Mouse (Mus musculus) G1E-ER4 (cell line): ENCODE results near the gene Trim15. TPM values are rescaled to one million over a fixed set of nuclear protein-coding genes. Genes with fewer than 3 reads are reported as not detected.
A peak's percentile ranks its signal among the peaks of the same experiment; 100 is the strongest.

Experiments used
- GATA1 ChIP-seq: IDR thresholded peaks from one replicate; pipeline ENCODE4 v1.8.0; 2012; ENCODE audit warnings: low read length, inconsistent platforms
- polyA plus RNA-seq: library from polyadenylated mRNA; stranded (reverse); fragments of >175 nt; gene quantifications from 2 replicates; pipeline ENCODE4 v1.2.3, GENCODE M21; 2012

Gene Trim15
- polyA plus RNA-seq, 1 experiment: not detected

DNA sequence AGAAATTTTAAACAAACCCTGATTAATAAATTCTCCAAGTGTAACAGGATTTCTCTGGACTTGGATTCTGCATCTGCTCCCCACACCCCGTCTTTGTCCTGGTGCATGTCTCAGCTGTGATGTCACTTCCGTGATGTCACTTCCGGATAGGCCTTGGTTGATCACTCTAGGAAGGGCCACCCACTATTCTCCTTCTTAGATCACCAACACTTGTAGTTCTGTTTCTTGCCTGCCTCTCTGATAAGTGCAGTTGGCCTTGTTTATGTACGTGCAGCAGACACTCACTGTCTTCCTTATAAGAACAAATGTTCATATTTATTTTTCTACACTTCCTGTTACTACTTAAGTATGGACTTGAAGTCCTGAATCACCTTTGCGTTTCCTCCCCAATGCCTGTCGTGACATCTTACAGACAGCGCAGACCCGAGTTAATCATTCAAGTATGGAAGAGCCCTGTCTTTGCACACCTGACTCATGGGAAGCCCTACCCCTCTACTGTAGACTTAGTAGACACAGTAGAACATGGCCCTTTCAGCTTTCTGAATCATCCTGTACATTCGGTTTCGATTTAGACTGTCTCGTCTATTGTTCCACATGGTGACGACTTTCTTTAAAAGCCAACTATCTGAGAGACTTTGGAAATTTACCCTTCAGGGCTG is 18.3 kb upstream of the Trim15 start:
- TF ChIP-seq GATA1: no peak

DNA sequence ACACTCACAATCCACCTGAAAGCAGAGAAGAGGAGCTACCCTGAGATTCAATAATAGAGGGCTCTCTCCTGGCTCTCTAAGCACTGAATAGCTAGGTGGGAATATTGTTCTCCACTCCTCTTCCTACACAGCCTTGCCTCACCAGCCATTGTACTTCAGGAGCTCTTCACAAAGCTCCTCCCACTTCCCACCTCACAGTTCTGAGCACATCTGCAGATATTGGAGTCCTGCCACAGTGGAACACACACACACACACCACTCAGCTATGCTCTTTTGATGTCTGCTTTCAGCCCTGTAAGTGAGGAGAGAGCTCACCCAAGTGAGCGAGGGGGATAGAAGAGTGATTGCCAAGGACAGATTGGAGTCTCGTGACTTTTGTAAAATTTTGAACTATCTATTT is 16.3 kb upstream of the Trim15 start:
- no peak for TF ChIP-seq GATA1

DNA sequence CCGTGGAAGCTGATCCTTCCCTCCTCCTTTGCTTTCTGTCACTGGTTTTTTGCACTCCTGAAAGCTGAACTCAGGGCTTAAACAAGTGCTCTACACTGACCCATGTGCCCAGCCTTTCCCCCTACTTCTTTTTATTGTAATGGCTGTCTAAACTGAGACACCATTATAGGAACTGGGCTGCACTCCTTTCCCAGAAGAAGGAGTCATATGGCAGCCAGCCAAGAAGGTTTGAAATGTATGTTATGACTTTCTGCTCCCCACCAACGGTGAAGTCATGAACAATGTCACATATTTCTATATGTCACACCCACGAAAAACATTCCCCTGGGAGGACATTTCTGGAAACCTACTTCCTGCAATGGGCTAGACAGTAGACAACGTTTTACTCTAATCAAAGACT is 7.6 kb upstream of the Trim15 start:
- no peak for TF ChIP-seq GATA1

DNA sequence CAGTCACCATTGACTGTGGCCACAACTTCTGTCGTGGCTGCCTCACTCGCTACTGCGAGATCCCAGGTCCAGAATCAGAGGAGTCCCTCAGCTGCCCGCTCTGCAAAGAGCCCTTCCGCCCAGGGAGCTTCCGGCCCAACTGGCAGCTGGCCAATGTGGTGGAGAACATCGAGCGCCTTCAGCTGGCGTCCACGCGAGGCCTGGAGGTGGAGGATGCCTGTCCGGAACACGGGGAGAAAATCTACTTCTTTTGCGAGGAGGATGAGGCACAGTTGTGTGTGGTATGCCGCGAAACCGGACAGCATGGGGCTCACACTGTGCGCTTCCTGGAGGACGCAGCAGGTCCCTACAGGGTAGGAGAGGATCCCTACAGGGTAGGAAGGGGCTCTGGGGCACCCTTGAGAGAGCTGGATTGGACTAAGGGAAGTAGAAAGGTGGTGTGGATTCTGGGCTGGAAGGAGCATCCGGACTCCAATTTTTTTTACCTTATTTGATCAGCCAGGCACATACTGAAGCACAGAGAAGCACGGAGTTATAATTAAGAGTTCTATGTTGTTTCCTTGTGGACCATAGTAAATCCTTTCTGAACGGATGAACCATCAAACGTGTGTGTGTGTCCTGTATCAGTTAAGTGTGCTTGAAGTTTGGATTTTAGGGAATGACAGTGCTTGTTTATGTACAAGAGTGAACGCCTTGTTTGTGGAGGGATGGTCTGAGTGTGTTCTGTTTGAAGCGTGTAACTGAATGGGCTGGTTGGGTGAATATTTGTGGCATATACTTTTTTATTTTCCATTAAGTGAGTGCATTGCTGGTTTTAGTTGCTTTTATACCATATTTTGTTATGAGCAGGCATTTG is 3.2 kb upstream of the Trim15 start:
- TF ChIP-seq GATA1: no peak

DNA sequence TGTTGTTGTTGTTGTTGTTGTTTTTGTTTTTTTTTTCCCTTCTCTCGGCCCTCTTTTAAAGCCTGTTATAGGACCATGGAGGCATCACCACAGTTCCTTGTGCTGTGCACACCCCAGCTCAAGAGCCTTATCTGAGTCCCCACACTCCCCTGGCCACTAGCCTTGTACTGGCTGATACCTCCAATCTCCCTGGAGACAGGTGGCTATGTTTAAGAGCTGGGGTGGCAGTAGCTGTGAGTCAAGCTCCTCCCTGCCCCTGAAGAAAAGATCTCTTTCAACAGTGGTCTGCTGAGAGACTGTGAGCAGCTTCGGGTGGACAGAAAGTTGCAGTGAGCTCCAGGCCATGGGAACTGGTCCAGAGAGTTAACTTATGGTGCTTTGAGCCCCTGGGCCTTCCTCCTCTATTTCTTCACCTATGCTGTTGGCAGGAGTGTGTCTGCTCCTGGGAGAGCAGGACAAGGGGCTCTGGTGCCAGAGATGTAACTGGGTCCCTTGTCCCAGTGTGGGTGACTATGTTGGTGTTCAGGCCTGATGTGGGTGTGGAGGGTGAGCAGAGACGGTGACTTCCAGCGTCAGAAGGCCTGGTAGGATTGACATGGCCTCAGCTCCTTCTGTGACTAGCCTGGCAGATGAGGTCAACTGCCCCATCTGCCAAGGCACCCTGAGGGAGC is 2.4 kb upstream of the Trim15 start, which contains the start of gene Trim10:
TSS of gene Trim10 (plus strand) at position 291 of the 671 bp plus-strand sequence.
- peak; percentile 68 for TF ChIP-seq GATA1

DNA sequence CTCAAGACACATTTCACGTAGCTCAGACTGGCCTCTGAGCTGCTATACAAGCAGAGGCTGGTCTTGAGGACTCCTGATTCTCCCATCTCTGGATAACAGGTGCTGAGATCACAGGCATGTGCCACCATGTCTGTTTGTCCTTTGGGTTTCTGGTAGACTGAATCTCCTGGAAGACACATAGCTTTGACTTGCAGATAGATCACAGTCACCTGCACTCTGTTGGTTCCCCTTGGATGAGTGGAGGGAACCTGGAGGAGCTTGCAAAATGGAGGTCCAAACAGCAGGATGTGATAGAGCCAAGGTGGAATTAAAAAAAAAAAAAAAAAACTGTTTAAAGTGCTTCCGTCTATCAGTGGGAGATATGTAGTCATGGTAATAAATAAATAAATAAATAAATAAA is 1.8 kb upstream of the Trim15 start:
- TF ChIP-seq GATA1: no peak

DNA sequence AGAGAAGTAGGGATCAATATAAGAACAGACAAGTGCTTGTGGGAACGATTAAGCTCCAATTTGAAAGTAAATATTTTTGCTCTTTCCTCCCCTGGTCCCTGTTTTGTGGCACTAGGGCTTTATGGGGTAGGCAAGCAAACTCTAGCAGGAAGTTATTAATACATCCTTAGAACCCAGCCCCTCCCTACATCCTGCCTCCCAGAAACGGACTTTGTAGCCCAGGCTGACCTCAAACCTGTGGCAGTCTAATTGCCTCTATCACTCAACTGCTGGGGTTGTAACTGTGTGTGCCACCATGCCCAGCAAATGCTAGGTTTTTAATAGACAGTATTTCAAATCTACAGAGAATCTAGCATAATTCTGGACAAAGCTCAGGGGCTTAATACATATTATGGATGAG is 5.3 kb downstream of the Trim15 start:
- no peak for TF ChIP-seq GATA1

DNA sequence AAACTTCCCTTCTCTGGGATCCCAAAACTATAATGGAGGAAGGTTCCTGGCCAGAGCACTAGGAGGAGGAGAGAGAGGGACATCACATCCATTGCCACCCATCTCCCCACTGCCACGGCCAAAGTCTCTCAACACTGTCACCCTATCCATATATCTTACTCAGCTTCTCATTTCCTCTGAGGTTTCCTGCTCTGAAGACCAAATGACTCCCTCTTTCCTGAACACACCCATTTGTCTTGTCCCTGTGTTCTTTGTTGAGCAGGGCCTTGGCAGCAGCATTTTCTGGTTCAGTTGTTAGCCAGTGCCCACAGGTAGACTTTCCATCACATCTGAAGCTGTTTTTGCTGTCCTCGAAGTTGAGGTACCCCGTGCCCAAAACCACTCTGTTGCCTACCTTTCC is 8.8 kb downstream of the Trim15 start:
- TF ChIP-seq GATA1: no peak

DNA sequence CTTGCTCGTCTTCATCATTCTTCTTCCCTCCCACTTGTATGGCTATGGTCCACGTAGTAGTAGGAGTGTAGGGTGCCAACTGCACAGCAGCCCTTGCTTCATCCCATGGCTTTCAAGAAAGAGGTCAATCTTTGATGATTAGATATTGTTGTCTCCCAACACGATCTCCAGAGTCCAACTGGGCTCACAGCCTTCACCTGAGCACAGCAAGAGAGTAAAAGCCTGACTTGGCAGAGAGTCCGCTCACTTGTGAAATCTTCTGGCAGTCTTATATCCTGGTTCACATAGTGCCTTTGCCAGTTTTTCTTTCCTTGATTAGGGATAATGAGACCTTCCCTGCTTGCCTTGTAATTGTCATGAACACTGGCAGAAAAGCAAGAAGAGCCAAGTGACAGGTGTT is 10.8 kb downstream of the Trim15 start:
- no peak for TF ChIP-seq GATA1

DNA sequence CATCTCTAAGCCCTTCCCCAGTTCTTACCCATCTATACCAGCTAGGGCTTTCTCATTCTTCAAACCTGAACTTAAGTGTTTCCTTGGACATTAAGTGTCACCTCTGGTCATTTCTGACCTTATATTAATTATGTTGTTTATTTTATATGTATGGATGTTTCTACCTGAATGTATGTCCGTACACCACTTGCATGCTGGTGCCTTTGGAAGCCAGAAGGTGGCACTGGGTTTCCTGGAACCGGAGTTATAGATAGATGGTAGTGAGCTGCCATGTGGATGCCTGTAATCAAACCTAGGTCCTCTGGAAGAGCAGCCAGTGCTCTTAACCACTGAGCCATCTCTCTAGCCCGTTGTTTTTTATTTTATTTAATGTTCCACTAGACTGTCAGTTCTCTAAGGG is 11.5 kb downstream of the Trim15 start:
- TF ChIP-seq GATA1: no peak

DNA sequence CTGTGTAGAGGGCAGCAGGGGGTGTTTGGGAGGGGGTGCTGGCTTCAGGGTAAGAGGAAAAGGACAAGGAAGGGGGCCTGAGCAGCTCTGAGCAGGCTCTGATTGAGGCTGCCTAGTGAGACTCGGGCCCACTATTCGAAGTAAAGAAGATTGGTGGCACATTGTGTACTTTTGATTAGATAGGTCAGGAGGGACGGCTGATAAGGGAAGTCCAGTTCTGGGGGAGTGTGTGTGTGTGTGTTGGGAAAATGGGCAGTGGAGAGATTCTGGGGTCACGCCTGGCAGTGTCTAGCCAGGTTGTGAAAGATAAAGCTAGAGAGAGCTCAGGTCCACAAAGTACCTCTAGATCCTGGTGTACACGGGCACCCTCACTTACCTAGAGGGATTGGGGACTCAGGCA is 15.4 kb downstream of the Trim15 start:
- no peak for TF ChIP-seq GATA1

DNA sequence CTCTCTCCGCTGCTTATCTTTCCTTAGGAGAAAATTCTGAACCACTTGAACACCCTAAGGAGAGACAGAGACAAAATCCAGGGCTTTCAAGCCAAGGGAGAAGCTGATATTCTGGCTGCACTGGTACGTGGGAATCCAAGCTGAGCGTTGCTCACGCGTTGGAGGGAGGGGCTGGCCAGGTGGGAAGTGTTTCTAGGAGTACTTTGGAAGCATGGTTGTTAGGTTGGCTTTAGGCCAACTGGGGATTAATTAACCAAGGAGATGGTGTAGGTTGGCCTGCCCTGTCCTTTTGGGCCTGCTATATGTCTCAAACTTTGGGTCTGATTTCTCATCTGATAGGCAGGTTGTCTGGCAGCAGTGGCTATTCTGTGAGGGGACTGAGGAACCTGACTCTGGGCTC is 15.8 kb downstream of the Trim15 start:
- no peak for TF ChIP-seq GATA1

DNA sequence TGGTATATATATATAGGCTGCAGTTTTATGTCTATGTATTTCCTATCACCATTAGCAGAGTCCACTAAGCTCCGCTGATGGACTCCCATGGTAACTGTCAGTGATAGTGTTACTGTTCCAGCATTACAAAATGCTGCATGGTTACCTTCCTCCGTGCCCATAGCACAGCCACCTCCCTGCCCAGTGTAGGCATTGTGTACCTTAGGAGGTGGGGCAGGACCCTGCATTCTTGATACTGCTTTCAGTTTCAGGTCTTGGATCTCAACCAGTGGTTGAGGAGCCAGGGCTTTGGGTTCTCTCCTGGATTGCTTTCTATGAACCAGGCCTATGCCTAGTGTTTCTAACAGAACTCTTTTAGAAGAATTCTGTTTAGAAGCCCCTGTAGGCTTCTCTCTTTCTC is 17.0 kb downstream of the Trim15 start:
- TF ChIP-seq GATA1: no peak

DNA sequence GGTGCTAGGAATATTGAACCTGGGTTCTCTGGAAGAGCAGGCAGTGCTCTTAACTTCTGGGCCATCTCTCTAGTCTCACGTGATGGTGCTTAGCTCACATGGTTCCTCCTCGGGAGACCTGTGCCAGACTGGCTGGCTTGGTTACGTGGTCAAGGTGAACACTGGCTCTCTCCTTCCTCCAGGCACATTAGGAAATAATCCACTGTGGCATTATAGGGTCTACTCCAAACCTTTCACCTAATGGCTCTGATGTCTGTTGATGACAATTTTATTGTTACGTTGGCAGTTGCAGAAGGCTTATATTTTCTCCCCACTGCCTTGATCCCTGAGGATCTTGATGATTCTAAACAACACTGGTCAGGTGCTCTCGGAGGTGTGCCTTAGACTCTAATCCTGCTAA is 18.1 kb downstream of the Trim15 start:
- TF ChIP-seq GATA1: no peak

DNA sequence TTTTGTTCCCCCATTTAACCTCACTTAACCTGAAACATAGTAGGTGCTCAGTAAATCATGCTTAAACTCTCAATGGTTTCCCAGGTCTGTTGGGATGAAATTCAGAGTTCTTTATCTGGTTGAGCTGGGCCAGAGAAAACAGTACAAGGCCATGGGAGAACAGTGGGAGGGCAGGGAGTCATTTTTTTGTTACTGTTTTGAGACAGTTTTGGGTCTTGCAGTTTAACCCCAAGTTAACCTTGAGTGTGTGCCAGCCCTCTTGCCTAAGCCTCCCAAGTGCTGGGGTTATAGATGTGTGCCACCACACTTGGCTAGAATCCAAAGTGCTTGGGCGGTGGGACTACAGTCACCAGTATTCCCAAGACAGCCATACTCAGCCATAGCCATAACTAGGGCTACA is 22.3 kb downstream of the Trim15 start:
- no peak for TF ChIP-seq GATA1

DNA sequence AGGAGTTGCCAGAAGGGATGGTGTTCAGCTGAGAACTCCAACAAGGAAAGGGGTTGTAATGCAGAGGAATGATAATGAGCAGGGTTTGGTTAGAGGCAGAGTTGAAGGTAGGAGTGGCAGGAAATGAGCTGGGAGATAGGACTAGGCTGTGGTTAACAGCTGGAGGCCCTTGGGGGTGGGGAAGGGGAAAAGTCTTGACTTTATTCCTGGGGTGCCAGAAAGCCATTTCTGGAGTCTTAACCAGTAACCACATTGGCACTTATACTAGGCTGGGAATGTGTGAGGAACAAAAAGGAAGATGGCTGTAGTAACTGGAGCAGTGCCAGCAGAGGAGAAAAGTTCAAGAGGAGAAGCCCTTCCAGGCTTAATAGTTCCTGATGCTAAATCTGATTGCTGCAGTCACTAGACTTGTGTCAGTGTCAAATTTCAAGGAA is 22.7 kb downstream of the Trim15 start:
- no peak for TF ChIP-seq GATA1
